Mouse (Mus musculus): ENCODE results near the gene Dtnb.
"Not testable (repeated sequence)": the region's sequence is repeated elsewhere in the genome, so short reads cannot be mapped to it uniquely, and the experiment has no call there.

Dtnb gene

DNA sequence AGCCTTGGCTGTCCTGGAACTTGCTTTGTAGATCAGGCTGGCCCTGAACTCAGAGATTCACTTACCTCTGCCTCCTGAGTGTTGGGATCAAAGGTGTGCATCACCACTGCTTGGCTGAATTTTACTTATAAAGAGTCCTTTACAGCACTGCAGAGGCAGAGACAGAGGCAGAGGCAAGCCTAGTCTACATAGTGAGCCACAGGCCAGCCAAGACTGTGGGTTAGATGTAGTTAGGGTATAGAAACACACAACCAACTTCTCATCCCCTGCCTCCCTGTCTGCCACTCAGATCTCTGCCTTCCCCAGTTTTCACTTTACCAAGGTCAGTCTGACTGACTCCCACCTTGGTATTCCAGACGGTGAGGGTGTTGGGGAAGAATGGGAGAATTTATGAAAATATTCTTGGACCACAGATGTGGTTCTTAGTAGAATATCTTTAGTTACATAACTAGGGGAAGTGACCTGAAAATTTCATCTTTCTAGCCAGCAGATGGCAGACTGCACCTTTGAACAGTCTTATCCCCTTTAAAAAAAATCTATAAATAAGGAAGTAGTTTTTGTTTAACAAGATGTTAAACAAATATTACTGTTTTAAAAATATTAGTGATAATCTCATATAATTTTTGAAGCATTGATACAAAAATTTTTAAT lies 88.9 kb downstream of the Dtnb start:
- DNase-seq (ENCODE audit: low spot score in 2 of 2) = no peak

GRCm38 (mm10) chr12:3662660-3663059 lies 90.5 kb downstream of the Dtnb start:
- DNase-seq (ENCODE audit: low spot score in 2 of 2) = no peak

GRCm38 (mm10) chr12:3663386-3663785 lies 91.2 kb downstream of the Dtnb start:
- DNase-seq (ENCODE audit: low spot score in 2 of 2) = no peak

- DNase-seq (ENCODE audit: low spot score in 2 of 2) = no peak
These were observed 97.8 kb downstream of the Dtnb start for GRCm38 (mm10) chr12:3669971-3670381.

- no peak for DNase-seq (ENCODE audit: low spot score in 2 of 2)
These were observed 98.9 kb downstream of the Dtnb start for GRCm38 (mm10) chr12:3671117-3671516.

- no peak for DNase-seq (ENCODE audit: low spot score in 2 of 2)
These were observed 100.6 kb downstream of the Dtnb start for GRCm38 (mm10) chr12:3672786-3673185.

GRCm38 (mm10) chr12:3673886-3674285 lies 101.7 kb downstream of the Dtnb start:
- no peak for DNase-seq (ENCODE audit: low spot score in 2 of 2)

DNA sequence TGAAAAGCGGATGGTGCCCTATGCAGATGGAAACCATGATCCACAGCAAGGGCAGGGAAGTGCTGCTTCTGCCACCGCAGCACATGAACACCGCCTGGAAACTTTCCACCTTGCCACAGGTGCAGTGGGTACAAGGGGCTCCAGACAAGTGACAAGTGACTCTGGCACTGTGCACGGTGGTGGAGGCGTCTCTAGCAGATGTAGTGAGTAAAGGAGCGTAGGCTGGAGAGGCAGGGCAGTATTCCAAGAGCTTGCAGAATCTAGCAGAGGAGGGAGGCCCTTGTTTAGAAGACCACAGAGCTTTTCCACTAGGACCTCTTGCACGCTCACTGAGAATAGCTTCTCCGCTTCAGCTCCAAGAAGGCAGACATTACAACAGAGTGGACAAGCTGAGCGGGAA lies 102.7 kb downstream of the Dtnb start:
- peak; percentile 61 to 65 for DNase-seq (ENCODE audit: low spot score in 2 of 2)

DNA sequence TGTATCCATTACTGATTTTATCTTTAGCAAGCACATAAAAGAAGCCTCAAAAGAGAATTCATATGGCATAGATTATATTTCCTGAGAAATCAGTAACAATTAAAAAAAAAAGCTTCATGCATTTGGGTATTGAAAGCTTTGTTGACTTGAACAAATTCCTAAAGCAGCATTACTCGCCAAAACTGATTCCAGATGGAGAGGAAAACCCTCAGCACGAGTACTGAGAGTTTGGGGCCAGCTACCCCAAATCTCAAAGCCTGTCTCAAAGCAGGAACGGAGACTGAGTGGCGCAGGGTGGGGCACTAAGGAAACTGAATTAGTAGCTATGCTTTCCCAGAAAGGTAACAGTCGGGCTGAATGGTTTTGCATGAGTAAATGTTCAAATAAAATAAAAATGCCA lies 108.5 kb downstream of the Dtnb start:
- DNase-seq (ENCODE audit: low spot score in 2 of 2) = no peak

DNA sequence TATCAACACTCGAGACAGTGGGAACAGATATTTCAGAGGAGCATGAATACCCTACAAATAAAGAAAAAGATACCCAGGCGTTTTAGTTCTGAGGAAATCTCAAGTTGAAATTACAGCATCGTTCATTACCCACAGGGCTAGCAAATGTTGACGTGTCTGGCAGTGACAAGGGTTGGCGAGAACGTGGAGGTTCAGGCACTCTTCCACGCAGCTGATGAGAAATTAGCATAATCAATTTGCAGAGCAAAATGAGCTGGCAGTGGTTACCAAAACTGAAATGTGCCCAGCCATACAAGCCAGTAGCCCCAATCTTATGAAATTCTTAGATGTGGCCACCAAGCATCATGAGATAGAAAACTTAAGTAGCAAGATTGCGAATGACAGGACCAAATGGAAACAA lies 110.9 kb downstream of the Dtnb start:
- no peak for DNase-seq (ENCODE audit: low spot score in 2 of 2)

DNA sequence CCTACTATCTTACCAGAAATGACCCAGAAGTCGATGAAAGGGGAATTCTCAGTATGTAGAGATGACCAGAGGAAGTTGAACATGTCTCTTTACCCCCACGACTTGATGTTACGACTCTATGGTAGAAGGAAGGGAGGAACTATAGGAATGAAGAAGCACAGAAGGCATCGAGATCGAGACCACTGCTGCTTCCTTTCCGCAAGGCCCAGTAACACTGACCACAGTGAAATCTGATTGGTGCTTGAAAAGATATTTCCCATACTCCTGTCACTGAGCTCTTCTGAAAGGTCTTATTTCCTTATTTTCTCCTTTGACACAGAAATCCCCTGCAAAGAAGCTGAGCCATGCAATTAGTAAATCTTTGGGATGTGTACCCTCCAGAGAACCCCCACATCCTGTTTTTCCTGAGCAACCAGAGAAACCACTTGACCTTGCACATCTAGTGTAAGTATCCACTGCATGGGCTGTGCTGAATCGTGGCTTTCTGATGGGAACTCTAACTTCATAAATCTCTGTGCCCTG lies 114.3 kb downstream of the Dtnb start:
- no peak for DNase-seq (ENCODE audit: low spot score in 2 of 2)

DNA sequence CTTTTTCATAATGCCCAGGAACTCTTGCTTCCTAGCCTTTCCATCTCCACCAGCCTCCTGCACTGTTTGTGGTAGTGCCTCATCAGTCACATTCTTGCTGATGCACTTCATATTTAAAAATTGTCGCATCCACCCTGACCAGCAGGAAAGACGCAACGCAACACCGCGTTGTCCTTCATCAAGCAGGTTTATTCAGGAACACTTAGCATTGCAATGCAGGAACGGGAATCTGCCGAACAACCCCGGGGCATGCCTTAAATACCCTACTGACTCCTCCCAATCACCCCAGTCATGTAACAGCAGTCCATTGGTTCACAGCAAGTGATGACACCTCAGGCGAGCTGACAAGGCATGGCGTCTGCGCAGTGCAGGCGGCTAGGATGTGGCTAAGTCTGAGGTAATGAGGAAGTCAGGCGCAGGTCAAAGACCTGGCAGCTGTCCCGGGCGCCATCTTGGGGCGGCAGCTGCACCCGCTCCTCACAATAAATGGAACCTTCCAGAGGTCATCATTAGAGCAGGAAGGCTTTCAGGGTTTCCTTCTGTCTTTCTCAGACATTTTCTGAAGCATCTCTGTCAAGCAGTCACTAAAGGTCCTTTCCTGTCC lies 118.8 kb downstream of the Dtnb start:
- DNase-seq (ENCODE audit: low spot score in 2 of 2) = not testable (repeated sequence)

- no peak for DNase-seq (ENCODE audit: low spot score in 2 of 2)
These were observed 120.7 kb downstream of the Dtnb start for GRCm38 (mm10) chr12:3692795-3693392.

GRCm38 (mm10) chr12:3695741-3696501 lies 123.7 kb downstream of the Dtnb start:
- DNase-seq (ENCODE audit: low spot score in 2 of 2) = no peak

DNA sequence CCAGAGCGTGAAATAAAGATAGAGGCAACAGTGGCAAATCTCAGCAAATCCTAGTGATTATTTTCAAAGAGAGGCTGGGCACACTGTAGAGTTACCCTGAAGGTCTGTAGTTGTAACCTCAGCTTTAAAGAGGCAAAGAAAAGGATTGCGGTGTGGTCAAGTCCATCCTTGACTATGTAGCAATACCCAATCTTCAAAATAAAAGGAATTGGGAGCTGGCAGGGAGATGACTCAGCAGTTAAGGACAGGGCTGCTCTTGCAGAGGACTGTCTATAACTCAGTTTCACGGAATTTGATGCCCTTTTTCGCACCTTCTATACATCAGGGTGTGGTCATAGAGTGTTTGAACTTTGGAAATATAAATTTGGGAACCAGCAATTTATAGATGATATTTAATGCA lies 128.3 kb downstream of the Dtnb start:
- DNase-seq (ENCODE audit: low spot score in 2 of 2) = no peak

DNA sequence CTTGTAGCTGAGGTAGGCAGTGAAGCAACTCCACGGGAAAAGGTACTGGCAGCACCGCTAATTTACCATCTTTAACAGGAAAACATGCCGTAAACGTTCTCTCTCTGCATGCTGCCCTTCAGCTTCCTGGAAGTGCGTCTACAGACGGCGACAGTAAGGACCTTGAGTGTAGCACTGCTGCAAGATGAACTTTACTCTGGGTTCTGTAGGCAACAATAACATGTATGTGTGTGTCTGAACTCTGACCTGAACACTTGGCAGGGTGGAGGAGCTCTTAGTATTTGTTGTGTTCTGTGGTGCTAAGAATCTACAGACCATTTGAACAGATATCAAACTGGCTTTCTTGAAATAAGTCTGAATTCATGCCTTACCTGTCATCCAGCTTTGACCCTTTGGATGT lies 130.7 kb downstream of the Dtnb start:
- DNase-seq (ENCODE audit: low spot score in 2 of 2) = no peak

GRCm38 (mm10) chr12:3719151-3719721 lies 147.1 kb downstream of the Dtnb start:
- DNase-seq (ENCODE audit: low spot score in 2 of 2) = no peak

- DNase-seq (ENCODE audit: low spot score in 2 of 2) = no peak
These were observed 148.3 kb downstream of the Dtnb start for GRCm38 (mm10) chr12:3720527-3720926.

- no peak for DNase-seq (ENCODE audit: low spot score in 2 of 2)
These were observed 151.6 kb downstream of the Dtnb start for GRCm38 (mm10) chr12:3723762-3724161.

DNA sequence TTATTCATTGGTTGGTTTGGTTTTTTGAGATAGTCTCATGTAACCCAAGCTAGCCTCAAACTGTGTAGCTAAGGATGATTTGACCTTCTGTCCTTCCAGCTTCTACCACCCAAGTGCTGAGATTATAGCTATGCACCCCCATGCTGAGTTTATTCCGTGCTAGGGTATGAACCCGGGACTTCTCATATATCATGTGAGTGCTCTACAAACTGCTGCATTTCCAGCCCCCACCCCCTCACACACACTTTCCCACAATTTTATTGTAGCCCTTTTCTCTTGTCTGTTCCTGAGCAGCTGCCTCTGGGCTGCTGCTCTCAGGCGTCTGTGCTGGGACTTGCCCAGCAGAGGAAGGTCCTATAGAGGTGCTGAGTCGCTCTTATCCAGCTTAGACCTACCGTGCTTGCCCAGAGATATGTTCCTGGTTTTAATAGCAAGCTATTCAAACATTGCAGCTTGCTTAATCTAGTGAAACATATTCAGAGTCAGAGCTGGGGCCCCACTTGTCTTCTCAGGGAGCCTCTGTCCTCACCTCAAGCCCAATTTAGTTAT lies 152.7 kb downstream of the Dtnb start:
- no peak for DNase-seq (ENCODE audit: low spot score in 2 of 2)

DNA sequence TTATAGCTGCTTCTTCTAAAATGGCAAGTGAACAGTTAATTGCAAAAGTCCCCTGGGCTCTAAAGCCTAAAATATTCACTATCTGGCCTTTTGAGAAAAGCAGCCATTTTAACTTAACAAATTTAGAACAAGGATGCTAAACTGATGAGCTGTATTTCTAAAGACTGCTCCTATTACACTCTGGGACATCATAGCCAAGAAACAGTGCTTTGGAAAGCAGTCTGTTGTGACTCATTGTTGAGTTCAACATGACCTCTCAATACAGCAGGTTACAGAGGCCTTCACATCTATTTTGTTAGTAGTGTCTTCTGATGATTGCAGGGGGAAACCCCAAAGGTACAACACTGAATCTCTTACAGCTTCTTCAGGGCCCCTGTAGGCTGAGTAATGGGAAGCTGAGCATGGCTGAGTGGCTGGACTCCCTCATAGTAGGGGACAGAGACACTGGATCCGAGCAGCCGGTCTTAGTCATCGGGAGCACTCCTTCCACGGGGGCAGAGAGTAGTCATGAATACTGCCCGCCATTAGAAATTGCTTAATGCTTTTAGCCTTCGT lies 157.4 kb downstream of the Dtnb start:
- DNase-seq (ENCODE audit: low spot score in 2 of 2) = no peak
